Comparison of ENCODE assay signal across 24 mouse cellular contexts in the genomic region with DNA sequence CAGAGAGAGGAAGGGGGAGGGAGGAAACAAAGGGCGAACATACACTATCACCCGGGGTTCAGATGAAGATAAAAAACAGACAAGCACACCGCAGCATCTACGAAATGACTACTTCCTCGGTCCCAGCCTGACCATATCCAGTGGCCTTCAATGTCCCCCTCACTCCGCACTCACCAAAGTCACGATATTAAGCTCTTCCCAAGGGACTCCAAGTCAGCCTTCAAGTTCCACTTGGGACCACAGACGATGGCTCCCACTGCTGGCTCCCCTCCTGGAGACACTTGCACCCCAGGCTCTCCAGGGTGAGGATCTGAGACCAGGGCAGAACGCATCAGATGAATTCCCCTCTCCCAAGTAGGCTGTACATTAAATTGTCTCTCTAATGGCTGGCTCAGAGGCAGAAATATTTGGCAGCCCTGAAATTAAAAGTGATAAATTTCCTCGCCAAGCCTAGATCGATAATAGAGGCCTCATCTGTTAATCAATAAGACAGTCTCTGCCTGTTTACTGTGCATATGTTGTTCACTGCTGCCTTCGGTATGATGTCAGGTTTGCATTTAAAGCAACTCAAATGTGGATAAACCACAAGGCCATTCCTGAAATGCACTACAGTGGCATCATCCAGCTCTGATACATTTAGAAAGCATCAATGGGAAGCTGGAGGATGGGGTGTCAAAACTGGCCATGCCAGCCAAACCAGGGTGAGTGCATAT.
A peak's percentile ranks its signal among the peaks of the same experiment; 100 is the strongest.
DNase-seq lines count a peak whose midpoint lies in the region; ATAC-seq and TF ChIP-seq lines count a peak whose summit lies in the region.
"Had no signal": no experiment of that assay in that cellular context is flagged by ENCODE, and none has a peak within 500 bp of the region (broad histone marks: within the 10 kb centered on the region; RNA-seq: fewer than 3 reads in every experiment).

No protein-coding gene starts in this region.

- WGBS in heart, adult 2 months = 80% methylated on average over 12 of the region's 12 CpGs
- WGBS in midbrain, embryonic 10.5 days = 92% methylated on average over 12 of the region's 12 CpGs
- WGBS in midbrain, embryonic 11.5 days = 88% methylated on average over 12 of the region's 12 CpGs
- 83% methylated on average over 12 of the region's 12 CpGs for WGBS in hindbrain, embryonic 12.5 days
- 70% methylated on average over 12 of the region's 12 CpGs for WGBS in midbrain, embryonic 16.5 days
- 85% methylated on average over 12 of the region's 12 CpGs for WGBS in kidney, embryonic 15.5 days

- H3K27me3 ChIP-seq in heart, adult 2 months (ENCODE audit: control insufficient read depth, insufficient read depth, low read length) = no peaks in the 10 kb centered on the region
- H3K27me3 ChIP-seq in midbrain, embryonic 10.5 days (ENCODE audit: low read depth, poor library complexity, severe bottlenecking) = no peaks in the 10 kb centered on the region
- H3K27me3 ChIP-seq in midbrain, embryonic 11.5 days (ENCODE audit: control insufficient read depth, insufficient read depth, low read length) = no peaks in the 10 kb centered on the region
- H3K27me3 ChIP-seq in hindbrain, embryonic 12.5 days = no peaks in the 10 kb centered on the region
- no peaks in the 10 kb centered on the region for H3K27me3 ChIP-seq in midbrain, embryonic 16.5 days (ENCODE audit: control insufficient read depth, insufficient read depth, low read depth, low read length)
- H3K27me3 ChIP-seq in kidney, embryonic 15.5 days = peaks cover 34% of the 10 kb centered on the region
- H3K27me3 ChIP-seq: CH12.LX; heart, embryonic 15.5 days; megakaryocyte, embryonic 14.5 days; neural tube, embryonic 12.5 days had no signal

- TF ChIP-seq CTCF in heart, adult 2 months (IDR thresholded peaks at IDR 0.05) = no peak

- ATAC-seq in midbrain, embryonic 11.5 days (ENCODE audit: low FRiP score) = no peak
- ATAC-seq in hindbrain, embryonic 12.5 days (ENCODE audit: low FRiP score) = no peak
- ATAC-seq in midbrain, embryonic 16.5 days = no peak
- ATAC-seq in kidney, embryonic 15.5 days (replicated peaks; ENCODE audit: low FRiP score) = no peak
- ATAC-seq: inflammation-experienced regulatory T-cells, adult 6 months had no signal

- no peak for TF ChIP-seq EP300 in heart, adult 2 months (IDR thresholded peaks at IDR 0.05; ENCODE audit: insufficient read depth, low read depth, low read length)

- no peak for DNase-seq in heart, adult 2 months
- no peak for DNase-seq in heart, adult 8-10 months (ENCODE audit: low spot score)
- no peak for DNase-seq in midbrain, embryonic 10.5 days (ENCODE audit: low spot score)
- DNase-seq in midbrain, embryonic 11.5 days (ENCODE audit: low spot score, missing footprints) = no peak
- DNase-seq: adrenal gland, adult 8-10 months; B cell, adult 2 months; cerebellum, adult 18-20 months; cerebellum, postnatal 14 days; kidney, adult 18-20 months; kidney, postnatal 10 days; lung, adult 18-20 months; lung, postnatal 14 days had no signal

- peaks cover 2% of the 10 kb centered on the region for H3K79me2 ChIP-seq in heart, adult 2 months (replicated peaks; ENCODE audit: control insufficient read depth, insufficient read depth, low read length)

- no peak overlapping the region for H3K9ac ChIP-seq in heart, adult 2 months (ENCODE audit: low read depth, low read length)
- no peak overlapping the region for H3K9ac ChIP-seq in midbrain, embryonic 11.5 days (ENCODE audit: low read length)
- no peak overlapping the region for H3K9ac ChIP-seq in hindbrain, embryonic 12.5 days
- no peak overlapping the region for H3K9ac ChIP-seq in midbrain, embryonic 16.5 days (ENCODE audit: low read depth, low read length)
- H3K9ac ChIP-seq in kidney, embryonic 15.5 days = no peak overlapping the region
- H3K9ac ChIP-seq: heart, embryonic 15.5 days; neural tube, embryonic 12.5 days had no signal

- peak overlapping the region; percentile 99; the same call in 1 of the 2 replicates for H3K27ac ChIP-seq in heart, adult 2 months
- peak overlapping the region; percentile 63 for H3K27ac ChIP-seq in midbrain, embryonic 10.5 days (replicated peaks)
- no peak overlapping the region; the same call in 1 of the 2 replicates for H3K27ac ChIP-seq in midbrain, embryonic 11.5 days (ENCODE audit: low read depth, low read length)
- peak overlapping the region; percentile 0; the same call in 1 of the 2 replicates for H3K27ac ChIP-seq in hindbrain, embryonic 12.5 days
- peak overlapping the region; percentile 25; the same call in 1 of the 2 replicates for H3K27ac ChIP-seq in midbrain, embryonic 16.5 days (ENCODE audit: low read length)
- no peak overlapping the region for H3K27ac ChIP-seq in kidney, embryonic 15.5 days
- H3K27ac ChIP-seq: forebrain, embryonic 10.5 days; heart, embryonic 15.5 days; neural tube, embryonic 12.5 days; stomach, postnatal 0 days had no signal

- H3K36me3 ChIP-seq in heart, adult 2 months (ENCODE audit: control insufficient read depth, insufficient read depth, low read length) = peaks cover 28% of the 10 kb centered on the region
- H3K36me3 ChIP-seq in midbrain, embryonic 10.5 days = peaks cover 57% of the 10 kb centered on the region
- peaks cover 2% of the 10 kb centered on the region; the same call in 1 of the 2 replicates for H3K36me3 ChIP-seq in midbrain, embryonic 11.5 days (ENCODE audit: control insufficient read depth, insufficient read depth, low read length)
- 0 out of 2 replicates have a peak, but pooled peaks cover 3% of the 10 kb centered on the region for H3K36me3 ChIP-seq in hindbrain, embryonic 12.5 days
- H3K36me3 ChIP-seq in midbrain, embryonic 16.5 days (ENCODE audit: control insufficient read depth, insufficient read depth, low read length) = no peaks in the 10 kb centered on the region
- no peaks in the 10 kb centered on the region for H3K36me3 ChIP-seq in kidney, embryonic 15.5 days
- H3K36me3 ChIP-seq: heart, embryonic 15.5 days; neural tube, embryonic 12.5 days had no signal

- H3K9me3 ChIP-seq in midbrain, embryonic 10.5 days (replicated peaks) = 0 out of 2 replicates have a peak, but pooled peaks cover 3% of the 10 kb centered on the region
- no peaks in the 10 kb centered on the region for H3K9me3 ChIP-seq in midbrain, embryonic 11.5 days (ENCODE audit: control insufficient read depth, low read length)
- H3K9me3 ChIP-seq in hindbrain, embryonic 12.5 days (replicated peaks) = no peaks in the 10 kb centered on the region
- H3K9me3 ChIP-seq in midbrain, embryonic 16.5 days (replicated peaks; ENCODE audit: control insufficient read depth, low read length, poor library complexity, severe bottlenecking) = no peaks in the 10 kb centered on the region
- H3K9me3 ChIP-seq in kidney, embryonic 15.5 days (replicated peaks) = no peaks in the 10 kb centered on the region
- H3K9me3 ChIP-seq: forebrain, embryonic 10.5 days; G1E; heart, embryonic 15.5 days; megakaryocyte, embryonic 14.5 days; neural tube, embryonic 12.5 days had no signal

- no peak overlapping the region for H3K4me3 ChIP-seq in heart, adult 2 months
- H3K4me3 ChIP-seq in midbrain, embryonic 10.5 days = no peak overlapping the region
- no peak overlapping the region for H3K4me3 ChIP-seq in midbrain, embryonic 11.5 days (ENCODE audit: low read depth, low read length)
- no peak overlapping the region for H3K4me3 ChIP-seq in hindbrain, embryonic 12.5 days
- no peak overlapping the region for H3K4me3 ChIP-seq in midbrain, embryonic 16.5 days (ENCODE audit: low read depth, low read length)
- no peak overlapping the region for H3K4me3 ChIP-seq in kidney, embryonic 15.5 days (replicated peaks)
- H3K4me3 ChIP-seq: forebrain, embryonic 10.5 days; heart, embryonic 15.5 days; megakaryocyte, embryonic 14.5 days; neural tube, embryonic 12.5 days had no signal

- intact Hi-C loops in heart, adult 2 months (cut with DNase I) = no loop called here

- H3K4me1 ChIP-seq in heart, adult 2 months (ENCODE audit: control insufficient read depth, insufficient read depth, low read length) = peaks cover 38% of the 10 kb centered on the region
- peaks cover 38% of the 10 kb centered on the region for H3K4me1 ChIP-seq in midbrain, embryonic 10.5 days
- H3K4me1 ChIP-seq in midbrain, embryonic 11.5 days (ENCODE audit: control insufficient read depth, insufficient read depth, low read length) = peaks cover 12% of the 10 kb centered on the region
- peaks cover 12% of the 10 kb centered on the region for H3K4me1 ChIP-seq in hindbrain, embryonic 12.5 days
- H3K4me1 ChIP-seq in midbrain, embryonic 16.5 days (ENCODE audit: control insufficient read depth, insufficient read depth, low read length) = peaks cover 10% of the 10 kb centered on the region
- H3K4me1 ChIP-seq in kidney, embryonic 15.5 days = 0 out of 2 replicates have a peak, but pooled peaks cover 8% of the 10 kb centered on the region

- no peak for TF ChIP-seq POLR2A in heart, adult 2 months (IDR thresholded peaks at IDR 0.05; ENCODE audit: insufficient read depth, low read depth, low read length)

- H3K4me2 ChIP-seq in midbrain, embryonic 11.5 days = no peak overlapping the region
- no peak overlapping the region for H3K4me2 ChIP-seq in hindbrain, embryonic 12.5 days (replicated peaks)
- H3K4me2 ChIP-seq in midbrain, embryonic 16.5 days (ENCODE audit: low read length) = no peak overlapping the region
- H3K4me2 ChIP-seq in kidney, embryonic 15.5 days = no peak overlapping the region
- H3K4me2 ChIP-seq: heart, embryonic 15.5 days; liver, embryonic 11.5 days; neural tube, embryonic 12.5 days had no signal

Comparison
In these comparisons a context has a peak if more than half of its experiments do, and no peak if none do; other contexts are left out.
1. H3K27ac ChIP-seq: peak in heart, adult 2 months (single experiment), midbrain, embryonic 10.5 days (single experiment), hindbrain, embryonic 12.5 days (single experiment) and midbrain, embryonic 16.5 days (single experiment); none in midbrain, embryonic 11.5 days (single experiment) and kidney, embryonic 15.5 days (single experiment).